Mouse (Mus musculus): ENCODE results near the gene Snapc3. TPM values are rescaled to one million over a fixed set of nuclear protein-coding genes. Genes with fewer than 3 reads are reported as not detected.

Snapc3 gene
- total and polyA plus RNA-seq, 3 experiments, result 18.2 to 28.7 (median 18.8) TPM

- Histone ChIP-seq H3K4me2 (ENCODE audit: insufficient read depth, low read depth, poor library complexity, severe bottlenecking) (no peak overlapping the region), H3K27ac (ENCODE audit: insufficient read depth, low read depth) (no peak overlapping the region), H3K36me3 (replicated peaks in 1 of 2; ENCODE audit: control insufficient read depth in 1 of 2, insufficient read depth in 1 of 2, low read length in 1 of 2) (peaks cover 52 to 84% of the 10 kb centered on the region in 2 experiments), H3K79me2 (replicated peaks; ENCODE audit: control insufficient read depth, extremely low read depth, insufficient read depth, poor library complexity, severe bottlenecking) (no peaks in the 10 kb centered on the region), H3K4me1 (ENCODE audit: control insufficient read depth in 1 of 2, insufficient read depth in 2 of 2) (peaks cover 0 to 10% of the 10 kb centered on the region in 2 experiments; a peak in 2 of 4 replicates), H3K9ac (ENCODE audit: insufficient read depth, low read depth) (no peak overlapping the region), H3K27me3 (replicated peaks) (no peaks in the 10 kb centered on the region), H3K4me3 (replicated peaks in 1 of 3; ENCODE audit: low read depth in 2 of 3, low read length in 2 of 3, poor library complexity in 1 of 3) (no peak overlapping the region), H3K9me3 (replicated peaks; ENCODE audit: low read length) (no peaks in the 10 kb centered on the region)
- in situ Hi-C loops (cut with MboI; ENCODE audit: low pct_ligation_motif_present, low pct_unique_long_range_greater_than_20kb, low sequenced_read_pairs), result no loop called here
- no peak for DNase-seq (ENCODE audit: extremely low read depth)
- dilution Hi-C loops (cut with MboI; ENCODE audit: extremely low pct_ligation_motif_present, extremely low pct_unique_long_range_greater_than_20kb, low sequenced_read_pairs), result no loop called here
- TF ChIP-seq SMC3 (IDR thresholded peaks at IDR 0.05; ENCODE audit: low read depth, low read length) (no peak), ELF1 (IDR thresholded peaks at IDR 0.05; ENCODE audit: low read depth, low read length) (no peak), CHD1 (IDR thresholded peaks at IDR 0.05; ENCODE audit: low read depth, low read length) (no peak), MAFK (IDR thresholded peaks at IDR 0.05; ENCODE audit: insufficient replicate concordance, low read length) (no peak), ZNF384 (IDR thresholded peaks at IDR 0.05; ENCODE audit: low read depth, low read length) (no peak), NRF1 (IDR thresholded peaks at IDR 0.05; ENCODE audit: low read depth, low read length) (no peak), JUN (IDR thresholded peaks at IDR 0.05; ENCODE audit: insufficient read depth, low read depth, low read length) (no peak), BHLHE40 (IDR thresholded peaks at IDR 0.05; ENCODE audit: low read depth, low read length) (no peak), ZKSCAN1 (IDR thresholded peaks at IDR 0.05; ENCODE audit: borderline replicate concordance, low read depth, low read length) (no peak), ZMIZ1 (IDR thresholded peaks at IDR 0.05; ENCODE audit: low read depth, low read length) (no peak), HCFC1 (IDR thresholded peaks at IDR 0.05; ENCODE audit: low read depth, low read length) (no peak), UBTF (IDR thresholded peaks at IDR 0.05; ENCODE audit: low read depth, low read length) (no peak), USF2 (conservative IDR thresholded peaks at IDR 0.05; ENCODE audit: low read depth, low read length) (no peak), POLR2A (IDR thresholded peaks at IDR 0.05; ENCODE audit: low read depth, low read length) (no peak)
These were observed 42.6 kb downstream of the Snapc3 start for GRCm38 (mm10) chr4:83460106-83460505.

DNA sequence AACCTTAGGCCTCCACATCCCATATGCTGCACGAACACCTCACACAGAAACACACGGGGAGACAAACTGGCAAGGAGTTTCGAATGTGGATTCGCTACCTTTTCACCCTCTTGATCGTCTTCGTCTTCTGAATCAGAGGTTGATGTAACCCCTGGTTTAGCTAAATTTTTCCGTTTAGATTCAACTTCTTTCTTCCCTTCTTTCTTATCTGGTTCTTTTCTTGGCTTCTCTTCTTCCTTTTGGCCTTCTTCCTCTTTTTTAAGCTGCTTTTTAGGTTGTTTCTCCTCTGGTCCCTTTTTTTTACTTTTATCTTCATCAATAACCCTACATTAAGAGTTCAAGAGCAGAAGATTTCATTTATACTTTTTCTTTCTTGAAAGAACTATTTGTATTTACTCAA, 47.3 kb downstream of the Snapc3 start:
- Histone ChIP-seq H3K27ac (ENCODE audit: insufficient read depth, low read depth) (peak overlapping the region; percentile 16; the same call in 1 of the 2 replicates), H3K27me3 (replicated peaks) (no peaks in the 10 kb centered on the region), H3K36me3 (replicated peaks in 1 of 2; ENCODE audit: control insufficient read depth in 1 of 2, insufficient read depth in 1 of 2, low read length in 1 of 2) (peaks cover 47 to 74% of the 10 kb centered on the region in 2 experiments), H3K4me3 (replicated peaks in 1 of 3; ENCODE audit: low read depth in 2 of 3, low read length in 2 of 3, poor library complexity in 1 of 3) (no peak overlapping the region), H3K79me2 (replicated peaks; ENCODE audit: control insufficient read depth, extremely low read depth, insufficient read depth, poor library complexity, severe bottlenecking) (peaks cover 3% of the 10 kb centered on the region; the same call in 1 of the 2 replicates), H3K4me2 (ENCODE audit: insufficient read depth, low read depth, poor library complexity, severe bottlenecking) (no peak overlapping the region), H3K9me3 (replicated peaks; ENCODE audit: low read length) (no peaks in the 10 kb centered on the region), H3K9ac (ENCODE audit: insufficient read depth, low read depth) (no peak overlapping the region), H3K4me1 (ENCODE audit: control insufficient read depth in 1 of 2, insufficient read depth in 2 of 2) (peaks cover 0 to 27% of the 10 kb centered on the region in 2 experiments; a peak in 2 of 4 replicates)
- dilution Hi-C loops (cut with MboI; ENCODE audit: extremely low pct_ligation_motif_present, extremely low pct_unique_long_range_greater_than_20kb, low sequenced_read_pairs), result no loop called here
- in situ Hi-C loops (cut with MboI; ENCODE audit: low pct_ligation_motif_present, low pct_unique_long_range_greater_than_20kb, low sequenced_read_pairs), result no loop called here
- no peak for TF ChIP-seq USF2 (conservative IDR thresholded peaks at IDR 0.05; ENCODE audit: low read depth, low read length)
- no peak for TF ChIP-seq NRF1 (IDR thresholded peaks at IDR 0.05; ENCODE audit: low read depth, low read length)
- TF ChIP-seq JUND (conservative IDR thresholded peaks at IDR 0.05; ENCODE audit: low read depth, low read length), result no peak
- no peak for TF ChIP-seq BHLHE40 (IDR thresholded peaks at IDR 0.05; ENCODE audit: low read depth, low read length)
- TF ChIP-seq KAT2A (IDR thresholded peaks at IDR 0.05; ENCODE audit: insufficient replicate concordance, low read length), result no peak
- TF ChIP-seq NELFE (IDR thresholded peaks at IDR 0.05; ENCODE audit: low read depth, low read length), result no peak
- no peak for TF ChIP-seq ZC3H11A (IDR thresholded peaks at IDR 0.05; ENCODE audit: low read depth, low read length)
- TF ChIP-seq MAX (IDR thresholded peaks at IDR 0.05; ENCODE audit: low read length), result no peak
- no peak for TF ChIP-seq PAX5 (IDR thresholded peaks at IDR 0.05; ENCODE audit: low read length)
- TF ChIP-seq CHD2 (IDR thresholded peaks at IDR 0.05; ENCODE audit: low read length), result no peak
- TF ChIP-seq SIN3A (IDR thresholded peaks at IDR 0.05; ENCODE audit: low read length), result no peak
- no peak for TF ChIP-seq MYC (IDR thresholded peaks at IDR 0.05; ENCODE audit: low read depth, low read length)
- TF ChIP-seq RCOR1 (conservative IDR thresholded peaks at IDR 0.05; ENCODE audit: low read depth, low read length), result no peak
- TF ChIP-seq ETS1 (conservative IDR thresholded peaks at IDR 0.05; ENCODE audit: low read depth, low read length), result no peak
- no peak for TF ChIP-seq POLR2A (IDR thresholded peaks at IDR 0.05; ENCODE audit: low read depth, low read length)
- no peak for TF ChIP-seq MAFK (IDR thresholded peaks at IDR 0.05; ENCODE audit: insufficient replicate concordance, low read length)
- TF ChIP-seq JUN (IDR thresholded peaks at IDR 0.05; ENCODE audit: insufficient read depth, low read depth, low read length), result no peak
- TF ChIP-seq ZNF384 (IDR thresholded peaks at IDR 0.05; ENCODE audit: low read depth, low read length), result no peak
- peak; percentile 13 for DNase-seq (ENCODE audit: extremely low read depth)

All from CH12.LX (cell line).